23 mouse cellular contexts compared by ENCODE assay signal in the genomic region with DNA sequence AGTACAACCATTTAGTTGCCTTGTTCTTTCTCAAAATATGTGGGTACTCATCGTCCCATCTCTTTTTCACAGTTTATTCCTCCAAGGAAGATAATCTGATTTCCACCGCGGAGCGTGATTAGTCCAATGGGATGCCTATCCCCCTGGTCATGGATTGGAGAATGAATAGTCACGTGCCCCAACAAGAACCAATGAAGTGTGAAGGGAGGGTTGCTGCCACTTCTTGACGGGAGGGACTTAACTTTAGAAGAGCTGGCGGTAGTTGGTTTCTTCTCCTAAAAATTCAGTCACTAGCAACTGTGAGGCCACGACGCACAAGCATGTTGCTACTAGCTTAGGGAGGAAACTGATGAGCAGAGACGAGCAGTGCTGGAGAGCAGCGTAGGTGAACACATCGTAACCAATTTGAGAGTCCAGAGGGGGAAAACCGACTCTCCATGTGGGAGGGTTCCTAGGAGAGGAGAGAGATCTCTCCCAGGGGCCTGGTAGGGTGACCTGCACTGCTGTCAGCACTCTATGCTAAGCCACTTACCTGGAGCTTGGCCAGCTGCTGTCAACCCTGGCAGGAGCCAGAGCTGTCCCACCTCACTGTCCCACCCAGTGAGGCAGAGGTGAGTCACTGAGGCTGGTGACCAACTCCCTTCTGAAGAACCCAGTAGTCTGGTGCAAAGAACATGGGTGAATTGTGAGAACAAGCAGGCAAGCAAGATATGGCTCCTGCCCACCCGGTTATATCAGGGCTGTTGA. TPM values are rescaled to one million over a fixed set of nuclear protein-coding genes. Genes with fewer than 3 reads are reported as not detected.
DNase-seq lines count a peak whose midpoint lies in the region; ATAC-seq and TF ChIP-seq lines count a peak whose summit lies in the region.
"Had no signal": no experiment of that assay in that cellular context is flagged by ENCODE, and none has a peak within 500 bp of the region (broad histone marks: within the 10 kb centered on the region; RNA-seq: fewer than 3 reads in every experiment).

No protein-coding gene starts in this region.

- H3K4me3 ChIP-seq in kidney, adult 2 months (ENCODE audit: insufficient read depth, low read depth, low read length), result no peak overlapping the region
- H3K4me3 ChIP-seq in intestine, postnatal 0 days (ENCODE audit: low read depth, low read length), result no peak overlapping the region
- H3K4me3 ChIP-seq: gastrocnemius, adult 2 months; heart, embryonic 12.5 days; hindbrain, embryonic 13.5 days; megakaryocyte, embryonic 14.5 days; neural tube, embryonic 12.5 days had no signal

- 84% methylated on average over 14 of the region's 14 CpGs for WGBS in kidney, adult 2 months
- WGBS in intestine, postnatal 0 days, result 91% methylated on average over 14 of the region's 14 CpGs

- H3K4me2 ChIP-seq in intestine, postnatal 0 days (replicated peaks; ENCODE audit: low read depth), result peak overlapping the region; percentile 46
- H3K4me2 ChIP-seq: heart, embryonic 12.5 days; hindbrain, embryonic 13.5 days; liver, embryonic 11.5 days; lung, embryonic 14.5 days; neural tube, embryonic 12.5 days had no signal

- no peak for TF ChIP-seq CTCF in kidney, adult 2 months (conservative IDR thresholded peaks at IDR 0.05; ENCODE audit: insufficient read depth, insufficient read length, low read depth, low read length)
- no peak for TF ChIP-seq CTCF in intestine, postnatal 0 days (IDR thresholded peaks at IDR 0.05; ENCODE audit: low read depth)

- no peak overlapping the region for H3K9ac ChIP-seq in intestine, postnatal 0 days (ENCODE audit: low read depth, low read length)
- H3K9ac ChIP-seq: forebrain, postnatal 0 days; heart, embryonic 12.5 days; hindbrain, embryonic 13.5 days; lung, embryonic 14.5 days; neural tube, embryonic 12.5 days had no signal

- no peaks in the 10 kb centered on the region for H3K9me3 ChIP-seq in intestine, postnatal 0 days (ENCODE audit: control insufficient read depth)
- H3K9me3 ChIP-seq: hindbrain, embryonic 13.5 days; megakaryocyte, embryonic 14.5 days; neural tube, embryonic 12.5 days had no signal

- no peak for TF ChIP-seq POLR2A in kidney, adult 2 months (IDR thresholded peaks at IDR 0.05; ENCODE audit: low read depth, low read length)

- peaks cover under 1% of the 10 kb centered on the region; the same call in 1 of the 2 replicates for H3K4me1 ChIP-seq in kidney, adult 2 months (ENCODE audit: control insufficient read depth, insufficient read depth, low read length)
- no peaks in the 10 kb centered on the region for H3K4me1 ChIP-seq in intestine, postnatal 0 days (replicated peaks; ENCODE audit: control insufficient read depth, insufficient read depth, low read length)
- H3K4me1 ChIP-seq: megakaryocyte, embryonic 14.5 days; neural tube, embryonic 12.5 days had no signal

- H3K27ac ChIP-seq in kidney, adult 2 months (ENCODE audit: insufficient read depth, low read depth, low read length), result peak overlapping the region; percentile 1; the same call in 1 of the 2 replicates
- H3K27ac ChIP-seq in intestine, postnatal 0 days (ENCODE audit: low read depth, low read length), result no peak overlapping the region
- H3K27ac ChIP-seq: gastrocnemius, adult 2 months; hindbrain, embryonic 13.5 days; neural tube, embryonic 12.5 days had no signal

- H3K27me3 ChIP-seq in kidney, adult 2 months (replicated peaks; ENCODE audit: control insufficient read depth, insufficient read depth, low read length), result no peaks in the 10 kb centered on the region
- no peaks in the 10 kb centered on the region for H3K27me3 ChIP-seq in intestine, postnatal 0 days (replicated peaks; ENCODE audit: control insufficient read depth, insufficient read depth, low read length)
- H3K27me3 ChIP-seq: CH12.LX; heart, embryonic 12.5 days; hindbrain, embryonic 13.5 days; megakaryocyte, embryonic 14.5 days; neural tube, embryonic 12.5 days had no signal

- no peak for DNase-seq in kidney, adult 2 months
- DNase-seq in kidney, postnatal 4 days, result no peak
- peak; percentile 77 for DNase-seq in urinary bladder, postnatal 14 days (ENCODE audit: low spot score)
- DNase-seq in urinary bladder, postnatal 10 days (ENCODE audit: low spot score), result no peak
- peak; percentile 53 to 61 for DNase-seq in urinary bladder, postnatal 36 days (ENCODE audit: low spot score in 2 of 2)
- no peak for DNase-seq in gastrocnemius, postnatal 4 days (ENCODE audit: low spot score in 2 of 2)
- DNase-seq in ovary, adult 18-20 months (ENCODE audit: low spot score), result no peak
- DNase-seq: adrenal gland, postnatal 36 days; cerebellum, adult 9-11 months; embryo, embryonic 11 days; forebrain, postnatal 0 days; gastrocnemius, adult 2 months; right cerebral cortex, postnatal 4 days; thymus, postnatal 36 days had no signal

- no peaks in the 10 kb centered on the region for H3K36me3 ChIP-seq in kidney, adult 2 months (ENCODE audit: control insufficient read depth, insufficient read depth, low read length)
- H3K36me3 ChIP-seq in intestine, postnatal 0 days (ENCODE audit: control insufficient read depth, insufficient read depth), result no peaks in the 10 kb centered on the region
- H3K36me3 ChIP-seq: heart, embryonic 12.5 days; hindbrain, embryonic 13.5 days; neural tube, embryonic 12.5 days had no signal

- no peak for ATAC-seq in intestine, postnatal 0 days
- ATAC-seq: forebrain, postnatal 0 days; midbrain, embryonic 16.5 days had no signal

RNA-seq across cellular contexts. Expression of a gene that starts 37.5 kb away (rescaled TPM):
- polyA plus RNA-seq in kidney, adult 2 months (2012; rRNA removed), result 13.9 and 17.6 TPM in 2 replicates
- polyA plus RNA-seq in intestine, postnatal 0 days (2015; fragmentation: Nextera tagmentation; extraction: Ambion mirVana), result 4.5 and 5.0 TPM in 2 replicates
- 100 to 1,000 TPM; 164 to 188 TPM for total RNA-seq in gastrocnemius, postnatal 4 days (2021)

Comparison
In these comparisons a context has a peak if more than half of its experiments do, and no peak if none do; other contexts are left out.
1. DNase-seq: peak in urinary bladder, postnatal 14 days (single experiment) and urinary bladder, postnatal 36 days (2 of 2); none in kidney, adult 2 months (single experiment), kidney, postnatal 4 days (0 of 2), urinary bladder, postnatal 10 days (single experiment), gastrocnemius, postnatal 4 days (0 of 2) and ovary, adult 18-20 months (single experiment).